Mouse (Mus musculus): ENCODE measurements around the gene Snx18. TPM values are rescaled to one million over a fixed set of nuclear protein-coding genes. Genes with fewer than 3 reads are reported as not detected.

Gene Snx18
- total RNA-seq, 2 experiments from 2014 or later: 23.4 to 24.7 TPM

GRCm38 (mm10) chr13:113599701-113600530 lies 18.4 kb downstream of the Snx18 start:
- no peak for DNase-seq (ENCODE audit: low spot score in 2 of 2)

DNA sequence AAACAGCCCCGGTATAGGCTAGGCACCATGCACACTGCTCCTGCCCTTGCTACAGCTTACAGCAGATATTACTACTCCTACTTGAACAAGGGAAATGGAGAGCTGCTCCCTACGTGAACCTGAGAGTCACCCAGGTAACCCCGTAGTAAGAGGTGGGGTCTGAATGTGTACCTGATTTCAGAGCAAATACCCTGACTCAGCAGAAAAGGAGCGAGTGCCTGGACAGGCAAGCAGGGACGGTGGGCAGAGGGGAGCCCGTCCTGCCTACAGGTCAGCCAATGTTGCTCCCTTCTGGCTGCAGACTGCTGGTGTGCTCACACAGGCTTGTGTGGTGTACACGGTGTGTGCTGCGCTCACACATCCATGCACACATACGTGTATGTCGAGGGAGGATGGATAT lies 20.7 kb downstream of the Snx18 start:
- DNase-seq (ENCODE audit: low spot score in 2 of 2): no peak

- no peak for DNase-seq (ENCODE audit: low spot score in 2 of 2)
These were observed 21.4 kb downstream of the Snx18 start for GRCm38 (mm10) chr13:113596821-113597541.

DNA sequence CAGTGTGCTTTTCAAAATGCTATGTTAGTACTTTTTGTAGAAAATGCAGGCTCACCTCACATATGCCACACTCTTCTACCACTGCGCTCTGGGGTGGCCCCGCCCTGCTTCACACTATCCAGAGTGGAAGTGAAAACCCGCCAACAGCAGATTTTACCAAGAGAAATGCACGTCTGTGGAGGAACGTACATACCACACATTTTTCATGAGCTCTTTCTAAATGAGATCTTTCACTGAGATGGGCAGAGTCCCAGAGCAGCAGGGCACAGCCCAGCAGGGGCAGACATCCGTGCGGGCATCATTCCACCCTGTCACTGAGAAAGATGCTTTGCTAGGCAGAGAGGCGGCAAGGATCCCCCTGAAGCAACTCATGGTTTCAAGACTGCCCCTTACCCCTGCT lies 22.4 kb downstream of the Snx18 start:
- peak in 1 of 2 experiments; percentile 50 for DNase-seq (ENCODE audit: low spot score in 2 of 2)

- DNase-seq (ENCODE audit: low spot score in 2 of 2): no peak
These were observed 23.1 kb downstream of the Snx18 start for GRCm38 (mm10) chr13:113595219-113595618.

DNA sequence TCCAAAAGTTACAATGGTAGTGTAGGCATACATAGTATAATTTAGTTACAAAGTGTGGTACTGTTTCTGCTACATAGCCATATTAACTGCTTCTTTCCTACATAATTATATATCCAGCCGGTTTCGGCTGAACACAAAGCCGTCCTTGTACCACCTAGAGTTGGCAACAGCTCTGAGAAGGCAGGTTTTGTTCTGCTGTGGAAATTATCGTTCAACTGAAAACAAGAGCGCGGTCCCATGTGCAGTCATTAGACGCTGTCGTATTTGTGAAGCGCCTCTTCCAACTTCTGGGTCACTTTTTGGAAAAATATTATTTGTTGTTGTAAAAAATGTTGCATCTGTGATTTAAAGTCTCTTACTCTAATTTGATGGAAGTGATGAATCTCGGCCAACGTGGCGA lies 24.0 kb downstream of the Snx18 start:
- DNase-seq (ENCODE audit: low spot score in 2 of 2): no peak

DNA sequence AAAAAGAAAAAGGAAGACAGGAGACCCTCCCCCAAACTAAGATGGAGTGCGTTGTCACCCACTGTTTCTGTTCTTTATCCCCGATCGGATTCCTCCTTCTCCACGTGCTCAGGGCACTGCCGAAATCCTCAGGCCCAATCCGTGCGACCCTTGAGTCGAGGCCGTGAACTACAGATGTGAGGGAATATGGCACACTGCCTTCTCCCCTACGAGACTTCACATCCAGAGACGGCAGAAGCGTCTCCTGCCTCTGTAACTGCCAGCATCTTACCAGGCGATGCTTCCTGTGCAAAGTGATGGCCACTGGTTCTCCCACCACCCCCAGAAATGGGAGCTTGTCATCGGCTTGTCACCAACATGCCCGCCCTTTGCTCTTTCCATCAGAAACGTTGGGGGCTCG lies 24.7 kb downstream of the Snx18 start:
- DNase-seq (ENCODE audit: low spot score in 2 of 2): no peak

GRCm38 (mm10) chr13:113592703-113593200 lies 25.6 kb downstream of the Snx18 start:
- no peak for DNase-seq (ENCODE audit: low spot score in 2 of 2)

GRCm38 (mm10) chr13:113591336-113591735 lies 27.0 kb downstream of the Snx18 start:
- DNase-seq (ENCODE audit: low spot score in 2 of 2): no peak

GRCm38 (mm10) chr13:113590216-113590615 lies 28.1 kb downstream of the Snx18 start:
- no peak for DNase-seq (ENCODE audit: low spot score in 2 of 2)

GRCm38 (mm10) chr13:113589499-113589898 lies 28.9 kb downstream of the Snx18 start:
- DNase-seq (ENCODE audit: low spot score in 2 of 2): no peak

GRCm38 (mm10) chr13:113587200-113587936 lies 31.0 kb downstream of the Snx18 start:
- peak; percentile 52 to 67 for DNase-seq (ENCODE audit: low spot score in 2 of 2)

GRCm38 (mm10) chr13:113585606-113586005 lies 32.8 kb downstream of the Snx18 start:
- DNase-seq (ENCODE audit: low spot score in 2 of 2): no peak

DNA sequence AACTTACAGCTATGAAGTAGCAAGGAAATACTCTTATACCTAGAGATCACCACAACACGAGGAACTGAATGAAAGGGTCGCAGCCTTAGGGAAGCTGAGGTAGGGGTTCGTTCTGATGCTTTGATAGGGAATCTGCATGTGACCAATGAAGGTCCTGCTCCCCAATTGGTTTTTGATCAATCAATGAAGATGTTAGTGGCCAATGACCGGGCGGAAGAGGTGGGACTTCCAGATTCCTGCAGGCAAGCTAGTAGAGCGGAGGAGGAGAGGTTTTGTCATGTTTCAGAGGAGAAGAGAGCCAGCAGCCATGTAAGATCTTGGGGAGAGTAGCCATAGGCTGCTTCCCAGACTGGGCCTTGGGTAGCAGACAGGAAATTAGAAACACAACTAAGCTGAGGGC lies 33.9 kb downstream of the Snx18 start:
- DNase-seq (ENCODE audit: low spot score in 2 of 2): no peak

GRCm38 (mm10) chr13:113583563-113583962 lies 34.8 kb downstream of the Snx18 start:
- no peak for DNase-seq (ENCODE audit: low spot score in 2 of 2)

DNA sequence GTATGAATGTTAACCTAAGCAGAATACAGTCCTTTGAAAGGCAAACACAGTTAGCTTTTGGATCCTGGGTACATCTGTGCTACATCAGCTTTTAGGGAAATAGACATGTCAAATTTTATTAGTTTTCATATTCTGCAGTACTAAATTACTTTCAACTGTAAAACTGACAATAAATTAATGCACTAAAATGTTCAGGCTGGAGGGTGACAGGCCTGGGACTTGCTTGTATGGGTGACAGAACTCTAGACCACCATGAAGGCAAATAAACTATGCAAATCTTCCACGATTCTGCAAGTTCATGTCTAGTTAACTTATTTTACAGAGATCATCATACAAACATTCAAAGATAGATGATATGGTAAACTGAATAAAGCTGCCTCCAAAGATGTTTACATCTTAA lies 36.3 kb downstream of the Snx18 start:
- DNase-seq (ENCODE audit: low spot score in 2 of 2): no peak

- no peak for DNase-seq (ENCODE audit: low spot score in 2 of 2)
These were observed 36.9 kb downstream of the Snx18 start for GRCm38 (mm10) chr13:113581436-113581835.

DNA sequence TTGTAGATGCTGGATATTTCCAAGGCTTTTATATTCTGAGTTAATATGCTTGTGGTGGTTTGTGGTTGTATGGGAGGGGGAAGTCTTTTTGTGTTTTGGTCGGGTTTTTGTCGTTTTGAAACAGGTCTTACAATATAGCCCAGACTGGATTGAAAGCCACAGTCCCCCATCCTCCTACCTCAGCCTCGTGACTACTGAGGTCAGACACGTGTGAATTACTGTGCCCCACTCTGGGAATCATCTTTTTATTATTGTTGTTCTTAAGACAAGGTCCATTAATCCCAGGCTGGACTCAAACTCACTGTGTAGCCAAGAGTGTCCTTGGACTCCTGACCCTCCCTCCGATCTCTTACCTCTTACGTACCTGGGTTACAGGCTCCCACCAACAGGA lies 38.0 kb downstream of the Snx18 start:
- no peak for DNase-seq (ENCODE audit: low spot score in 2 of 2)

GRCm38 (mm10) chr13:113579788-113580399 lies 38.5 kb downstream of the Snx18 start:
- DNase-seq (ENCODE audit: low spot score in 2 of 2): no peak

DNA sequence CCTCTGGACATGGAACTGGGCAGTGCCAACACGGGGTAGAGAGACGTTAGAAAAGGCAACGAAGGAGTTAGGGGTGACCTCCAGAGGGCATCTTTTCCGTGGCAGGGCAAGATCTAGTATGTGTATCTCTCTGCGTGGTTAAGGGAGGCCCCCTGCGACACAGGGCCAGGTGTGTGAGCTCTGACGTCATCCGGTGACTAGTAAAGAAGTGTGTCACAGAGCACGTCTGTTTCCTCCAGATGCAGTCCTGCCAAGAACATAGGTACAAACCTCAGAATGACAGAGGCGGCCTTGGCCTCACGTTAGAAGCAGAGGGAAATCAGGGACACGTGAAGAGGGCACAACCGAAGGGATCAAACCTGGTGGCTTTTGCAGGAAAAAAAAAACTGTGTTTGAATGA lies 44.1 kb downstream of the Snx18 start:
- no peak for DNase-seq (ENCODE audit: low spot score in 2 of 2)

DNA sequence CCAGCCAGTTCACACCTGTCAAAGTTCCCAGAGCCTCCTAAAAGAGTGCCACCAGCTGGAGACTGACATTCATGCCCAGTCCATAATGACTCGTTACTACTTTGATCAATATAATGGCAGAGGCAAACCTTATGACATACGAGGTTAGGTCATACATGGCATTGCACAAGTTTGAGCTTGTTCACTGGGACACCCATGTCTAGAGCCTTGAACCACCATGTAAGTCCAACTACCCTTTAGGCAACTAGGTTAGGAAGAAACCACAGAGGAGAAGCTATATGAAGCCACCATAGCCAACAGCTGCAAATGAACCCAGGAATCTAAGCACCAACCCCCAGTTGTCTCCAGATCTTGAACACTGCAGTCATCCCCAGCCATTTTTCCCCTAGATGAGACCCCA lies 45.0 kb downstream of the Snx18 start:
- DNase-seq (ENCODE audit: low spot score in 2 of 2): no peak
